Mouse (Mus musculus) spleen, postnatal 10 days (tissue): ENCODE measurements around the gene Aloxe3.

Experiments used
- DNase-seq, 2 experiments: peaks; one replicate each; pipeline ENCODE4 v3.0.0; 2021 to 2022; ENCODE audit warnings: low spot score in 2 of 2

Aloxe3 gene

DNA sequence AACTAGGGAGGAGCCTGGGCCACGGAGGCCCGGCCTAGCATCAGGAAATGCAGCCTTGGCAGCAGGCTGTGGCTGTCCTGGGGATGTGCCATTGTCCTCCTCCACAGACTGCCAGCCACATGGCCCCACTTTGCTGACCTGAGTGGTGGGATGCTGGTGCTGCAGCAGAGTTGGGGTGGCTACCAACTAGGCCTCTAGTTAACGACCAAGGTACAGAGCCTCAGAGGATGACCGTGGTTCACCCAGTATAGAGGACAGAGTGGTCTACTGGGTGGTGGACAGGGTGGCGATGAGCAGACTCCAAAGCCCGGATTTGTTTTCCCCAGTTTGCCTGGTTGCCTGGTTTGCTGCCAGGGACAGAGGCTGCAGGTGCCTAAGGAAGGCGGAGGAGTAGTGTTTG, 49.0 kb downstream of the Aloxe3 start:
- DNase-seq = no peak

DNA sequence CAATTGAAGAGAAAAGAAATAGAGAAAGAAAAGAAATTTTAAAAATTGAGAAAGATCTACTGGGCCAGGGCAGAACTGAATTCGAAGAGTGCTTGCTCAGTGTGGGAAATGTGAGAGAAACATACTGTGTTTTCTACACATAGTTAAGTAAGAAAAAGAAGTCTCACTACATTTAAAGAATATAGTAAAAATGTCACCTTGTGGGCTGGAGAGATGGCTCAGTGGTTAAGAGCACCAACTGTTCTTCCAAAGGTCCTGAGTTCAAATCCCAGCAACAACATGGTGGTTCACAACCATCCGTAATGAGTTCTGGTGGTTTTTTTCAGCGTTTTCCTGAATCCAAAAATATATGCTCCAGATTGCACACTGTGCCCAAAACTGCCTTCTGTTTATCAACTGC, 52.8 kb downstream of the Aloxe3 start:
- DNase-seq = no peak

DNA sequence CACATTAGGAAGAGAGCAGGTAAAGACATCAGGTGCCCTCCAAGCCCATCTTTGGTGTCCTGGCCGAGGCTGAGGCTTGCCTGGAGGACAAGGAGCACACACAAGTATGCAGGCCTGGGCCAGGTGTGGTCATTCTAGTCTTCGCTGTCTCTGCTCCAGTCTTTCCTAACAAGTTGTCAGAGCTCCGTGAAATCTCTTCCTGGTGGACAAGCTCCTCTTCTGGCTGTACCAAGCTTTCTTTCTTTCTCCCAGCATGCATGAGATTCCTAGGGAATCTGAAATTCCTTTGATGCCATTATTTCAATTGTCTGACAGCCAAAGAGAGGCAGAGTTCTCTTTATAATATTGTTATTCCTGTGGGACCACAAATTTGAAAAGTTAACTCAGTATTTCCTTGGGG, 53.8 kb downstream of the Aloxe3 start:
- DNase-seq = no peak

DNA sequence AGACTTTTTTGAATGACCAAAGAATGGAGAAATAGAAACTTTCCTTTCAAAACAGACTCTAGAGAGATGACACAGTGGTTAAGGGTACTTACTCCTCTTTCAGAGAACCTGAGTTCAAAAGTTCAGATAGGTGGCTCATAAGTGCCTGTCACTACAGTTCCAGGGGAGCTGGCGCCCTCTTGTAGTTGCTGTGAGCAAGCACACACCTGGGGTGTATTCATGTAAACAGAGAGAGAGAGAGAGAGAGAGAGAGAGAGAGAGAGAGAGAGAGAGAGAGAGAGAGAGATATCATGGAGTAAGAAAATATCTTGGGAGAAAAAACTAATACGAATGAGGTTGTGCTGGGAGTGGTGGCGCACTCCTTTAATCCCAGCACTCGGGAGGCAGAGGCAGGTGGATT, 54.4 kb downstream of the Aloxe3 start:
- DNase-seq = no peak

DNA sequence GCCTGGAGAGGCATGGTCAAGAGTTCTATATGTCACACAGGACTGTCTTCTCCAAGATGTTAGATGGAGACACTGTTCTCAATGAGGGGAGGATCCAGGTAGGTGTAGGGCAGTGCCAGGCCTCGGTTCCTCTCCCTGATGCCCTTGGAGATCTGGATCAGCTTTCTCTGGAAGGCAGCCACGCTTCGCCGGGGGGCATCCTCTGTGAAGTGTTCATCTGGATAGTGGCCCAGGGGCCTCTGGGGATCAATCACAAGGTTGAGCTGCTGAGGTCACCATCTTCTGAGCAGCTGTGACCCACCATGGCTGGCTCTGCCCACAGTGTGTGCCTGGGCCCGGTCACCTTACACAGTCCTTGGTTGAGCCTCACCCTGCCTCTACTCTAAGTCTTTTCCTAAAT, 59.3 kb downstream of the Aloxe3 start:
- DNase-seq = no peak

DNA sequence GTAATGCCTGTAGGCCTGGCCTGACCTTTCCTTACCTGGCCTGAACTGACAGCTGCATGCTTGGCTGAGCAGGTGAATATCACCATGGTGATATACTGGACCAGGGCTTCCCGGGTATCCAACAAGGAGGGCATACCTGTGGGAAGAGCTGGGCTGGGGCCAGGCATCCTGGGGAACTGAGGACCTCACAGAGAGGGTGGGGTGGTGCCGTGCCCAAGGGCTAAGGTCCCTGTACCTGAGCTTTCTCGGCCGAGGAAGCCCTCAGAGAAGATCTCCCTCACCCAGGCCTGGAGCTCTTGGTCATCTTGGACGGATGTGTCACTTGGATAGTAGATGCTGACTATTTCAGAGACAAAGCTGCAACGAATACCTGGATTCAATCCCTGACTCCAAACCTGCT, 60.2 kb downstream of the Aloxe3 start:
- no peak for DNase-seq

DNA sequence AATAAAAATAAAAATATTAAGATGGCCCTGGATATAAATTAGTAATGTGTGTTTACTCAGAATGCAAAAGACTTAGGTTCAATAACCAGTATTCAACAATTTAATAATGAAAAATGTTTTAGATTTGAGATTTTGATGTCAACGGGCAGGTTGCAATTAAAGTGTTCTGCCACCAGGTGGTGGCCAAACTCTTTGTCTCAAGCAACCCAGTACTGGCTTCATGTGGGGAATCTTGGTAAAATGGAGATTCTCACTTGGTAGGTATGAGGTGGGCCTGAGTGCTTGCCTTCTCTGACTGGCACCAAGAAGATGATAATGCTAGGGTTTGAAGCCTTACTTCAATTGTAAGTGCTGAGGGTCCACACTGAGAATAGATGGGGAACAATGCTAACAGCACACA, 67.1 kb downstream of the Aloxe3 start:
- peak in 1 of 2 experiments; percentile 42 for DNase-seq

DNA sequence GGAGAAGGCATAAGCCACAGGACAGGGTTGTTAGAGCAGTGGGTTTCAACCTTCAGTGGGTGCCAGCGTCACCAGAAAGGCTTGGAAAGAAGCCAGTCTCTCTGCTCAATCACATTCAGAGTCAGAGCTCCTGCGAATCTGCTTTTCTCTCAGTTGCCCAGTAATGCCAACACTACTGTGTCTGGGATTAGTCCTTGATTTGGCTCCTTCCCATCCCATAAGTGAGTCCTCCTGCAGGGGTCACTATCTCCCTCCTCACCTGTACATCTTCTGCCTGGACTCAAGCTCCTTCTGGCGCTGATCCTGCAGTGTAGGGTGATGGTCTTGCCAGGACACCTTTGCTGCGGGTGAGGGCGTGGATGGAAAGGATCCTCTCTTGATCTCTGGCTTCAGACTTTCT, 71.1 kb downstream of the Aloxe3 start:
- DNase-seq = no peak

DNA sequence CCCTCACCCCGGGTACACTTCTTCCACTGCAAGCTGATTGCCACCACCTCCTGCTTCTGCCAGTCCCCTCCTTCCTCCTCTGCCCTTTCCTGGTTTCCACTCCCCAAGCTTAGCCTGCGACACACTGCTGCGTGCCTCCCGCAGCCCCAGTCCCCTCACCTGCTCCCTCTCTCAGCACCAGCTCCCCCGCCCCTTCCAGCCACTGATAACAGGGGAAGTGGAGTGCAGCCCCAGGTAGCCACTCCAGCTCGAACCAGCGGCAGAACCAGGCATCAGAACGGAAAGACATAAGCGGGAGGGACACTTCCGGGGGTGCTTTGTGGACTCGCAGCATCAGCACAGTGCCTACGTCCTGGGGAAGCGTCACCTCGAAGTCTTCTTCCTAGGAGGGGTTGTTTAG, 71.5 kb downstream of the Aloxe3 start:
- no peak for DNase-seq

DNA sequence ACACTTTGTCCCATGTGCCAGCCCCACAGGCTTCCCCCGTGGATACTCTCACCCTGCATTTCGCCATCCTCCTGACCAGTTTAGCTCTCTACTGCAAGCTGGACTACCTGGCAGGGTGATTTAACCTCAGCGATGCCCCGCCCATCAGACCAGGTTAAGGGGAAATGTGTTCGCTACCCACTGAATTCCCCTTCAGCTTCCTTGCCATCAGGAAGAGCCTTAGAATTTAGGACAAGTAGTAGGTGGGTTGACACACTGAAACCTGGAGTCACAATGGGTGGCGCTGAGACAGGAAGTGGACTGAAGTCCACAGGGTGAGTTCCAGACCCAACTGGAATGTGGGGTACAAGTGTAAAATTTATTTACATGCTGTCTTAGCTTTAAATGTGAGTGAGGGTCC, 72.0 kb downstream of the Aloxe3 start, which contains the start of gene Alox8:
Gene Alox8, minus strand, starts transcription at position 101 of the 400 bp plus-strand sequence.
- DNase-seq = no peak
